Mouse (Mus musculus): Measurements from ENCODE around the gene Repin1.

DNA sequence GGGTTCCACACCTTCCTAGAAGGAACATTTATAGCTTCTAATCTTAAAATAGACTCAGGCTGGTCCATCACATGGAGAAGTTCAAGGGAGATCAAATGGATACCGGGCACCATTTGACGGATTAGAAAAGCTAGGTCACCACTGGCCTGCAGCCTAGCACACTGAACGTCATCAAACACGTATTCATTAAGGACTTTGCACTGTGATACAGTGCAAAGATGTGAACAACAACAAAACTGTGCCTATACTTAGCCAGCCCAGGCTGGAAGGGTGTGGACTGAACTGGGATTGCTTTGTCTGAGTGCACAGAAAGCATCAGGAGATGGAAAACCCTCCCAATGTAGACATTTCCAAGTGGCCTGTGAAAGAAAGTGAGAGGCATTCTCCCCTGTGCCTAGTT lies 39.9 kb upstream of the Repin1 start:
- no peak for TF ChIP-seq CTCF (IDR thresholded peaks at IDR 0.05; ENCODE audit: control insufficient read depth, insufficient read depth, insufficient read length)
- no peak for TF ChIP-seq USF1 (IDR thresholded peaks at IDR 0.05; ENCODE audit: low read depth)
- no peak for TF ChIP-seq CEBPB (IDR thresholded peaks at IDR 0.05; ENCODE audit: low read depth)
- no peak for TF ChIP-seq MYOG (IDR thresholded peaks at IDR 0.05; ENCODE audit: control insufficient read depth, extremely low read depth, insufficient read length)
- no peak for TF ChIP-seq MAX (IDR thresholded peaks at IDR 0.05)

Measured in C2C12 (cell line).